Mouse (Mus musculus): ENCODE measurements around the gene Tubb4b.

Tubb4b gene

DNA sequence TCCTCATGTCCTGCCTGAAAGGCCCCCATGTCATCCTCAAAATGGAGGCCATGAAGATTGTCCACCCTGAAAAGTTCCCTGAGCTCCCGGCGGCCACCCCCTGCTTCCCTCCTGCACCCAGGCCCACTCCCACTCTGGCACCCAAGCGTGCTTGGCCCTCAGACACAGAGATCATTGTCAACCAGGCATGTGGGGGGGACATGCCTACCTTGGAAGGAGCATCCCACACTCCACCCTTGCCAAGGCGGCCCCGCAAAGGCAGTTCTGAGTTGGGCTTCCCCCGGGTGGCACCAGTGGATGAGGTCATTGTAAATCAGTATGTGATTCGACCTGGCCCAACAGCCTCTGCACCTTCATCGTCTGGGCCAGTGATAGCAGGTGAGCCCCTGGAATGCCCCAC lies 18.8 kb upstream of the Tubb4b start:
- DNase-seq = no peak

DNA sequence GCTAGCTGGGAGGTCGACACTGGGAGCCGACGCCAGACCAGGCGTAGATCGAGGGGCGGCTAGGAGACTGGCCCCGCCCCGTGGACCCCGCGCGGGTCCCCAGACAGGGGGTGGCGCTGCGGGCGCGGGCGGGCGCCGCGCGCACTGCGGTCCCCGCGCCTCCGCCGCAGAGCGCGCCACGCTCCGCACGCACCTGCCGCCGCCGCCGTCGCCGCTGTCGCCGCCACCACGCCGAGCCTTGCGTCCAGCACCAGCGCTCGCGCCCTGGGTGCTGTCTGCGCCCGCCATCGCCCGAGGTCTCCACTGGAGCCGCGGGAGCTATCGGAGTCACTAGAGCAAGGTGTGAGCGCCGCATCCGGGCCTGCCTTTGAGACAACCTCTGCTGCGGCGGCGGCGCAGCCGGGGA lies 17.6 kb upstream of the Tubb4b start, which contains the start of the genes Rnf208 and Cysrt1:
TSS of gene Rnf208 (plus strand) at position 155 of the 406 bp plus-strand sequence.
TSS of gene Cysrt1 (minus strand) at position 352 of the 406 bp plus-strand sequence.
- peak; percentile 68 for DNase-seq

DNA sequence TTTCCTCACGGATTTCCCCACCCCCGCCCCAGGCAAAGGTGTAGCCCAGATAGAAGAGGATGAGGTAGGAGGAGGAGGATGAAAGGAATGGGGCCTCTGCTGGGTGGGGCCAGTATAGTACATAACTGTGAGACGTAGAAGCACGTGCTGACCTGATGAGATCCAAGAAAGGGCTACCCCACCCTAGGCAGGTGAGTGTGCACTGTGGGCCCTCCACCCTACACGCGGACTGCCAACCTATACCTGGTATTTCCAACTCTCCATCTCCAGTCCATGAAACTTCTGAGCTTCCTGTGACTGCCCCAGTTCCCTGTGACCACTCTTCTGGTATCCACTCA lies 16.9 kb upstream of the Tubb4b start:
- DNase-seq = no peak

DNA sequence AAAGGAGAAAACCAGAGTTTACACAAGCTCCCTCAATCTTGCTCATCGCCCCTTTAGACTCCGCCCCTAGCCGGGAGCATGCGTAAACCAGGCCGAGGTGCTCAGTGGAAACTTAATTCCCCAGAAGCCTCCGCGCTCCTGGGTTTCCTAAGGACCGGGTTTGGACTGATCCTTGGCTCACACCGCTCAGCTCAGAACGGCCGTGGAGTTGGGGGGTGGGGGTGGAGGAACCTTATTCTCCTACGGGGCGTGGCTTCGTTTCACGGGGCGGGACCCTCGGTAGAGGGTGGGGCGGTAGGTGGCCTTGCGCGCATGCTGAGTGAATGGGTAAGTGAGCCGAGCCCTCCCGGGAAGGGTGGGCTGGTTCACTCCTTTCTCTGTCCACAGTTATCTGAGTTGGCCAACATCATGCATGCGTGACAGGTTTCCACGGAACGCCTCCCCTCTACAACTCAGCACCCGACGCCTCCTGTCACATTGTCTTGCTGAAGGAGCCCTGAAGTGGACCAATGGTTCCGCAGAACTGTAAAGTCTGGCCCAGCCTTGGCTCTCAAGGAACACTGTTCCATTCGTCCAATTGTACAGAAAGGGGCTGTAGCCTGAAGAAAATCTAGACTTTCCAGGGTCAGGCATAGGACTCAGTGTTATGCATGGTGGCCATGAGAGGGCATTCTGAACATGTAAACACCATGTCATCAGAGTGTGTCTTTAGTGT lies 16.4 kb upstream of the Tubb4b start:
- DNase-seq = peak; percentile 68

DNA sequence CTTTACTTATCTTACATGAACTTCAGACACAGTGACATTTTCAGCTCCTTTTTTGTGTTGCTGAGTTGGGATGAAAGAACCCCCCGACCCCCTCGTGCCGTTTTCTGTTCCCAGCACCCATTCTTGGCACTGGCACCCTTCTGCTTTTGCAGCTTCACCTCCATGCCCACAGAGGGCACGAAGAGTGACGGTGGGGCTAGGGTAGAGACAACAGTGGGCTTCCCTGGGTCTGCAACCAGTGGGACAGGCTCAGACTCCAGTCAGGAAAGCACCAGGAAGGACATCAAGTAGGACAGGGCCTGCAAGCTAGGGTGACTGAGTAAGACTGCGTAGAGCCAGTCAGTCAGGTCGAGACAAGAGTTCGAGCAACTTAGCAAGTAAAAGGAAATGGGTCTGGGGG lies 15.8 kb upstream of the Tubb4b start:
- no peak for DNase-seq

DNA sequence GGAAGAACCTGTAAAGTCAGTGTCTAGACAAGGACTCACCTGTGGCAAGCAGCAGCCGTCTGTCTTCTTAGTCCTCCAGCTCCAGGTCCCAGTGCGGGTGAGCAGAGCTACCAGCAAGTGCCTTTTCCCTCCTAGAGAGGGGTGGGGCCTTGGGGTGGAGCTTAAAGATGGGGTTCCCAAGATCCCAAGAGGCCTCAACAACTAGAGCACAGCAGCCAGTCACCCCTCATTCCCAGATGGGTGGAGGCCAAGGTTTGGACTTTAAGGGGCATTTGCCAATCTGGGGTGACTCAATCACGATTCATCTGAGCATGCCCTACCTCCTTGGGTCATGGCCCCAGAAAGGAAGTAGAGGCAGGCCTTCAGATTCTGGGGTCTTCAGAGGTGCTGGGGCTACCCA lies 15.3 kb upstream of the Tubb4b start:
- no peak for DNase-seq

DNA sequence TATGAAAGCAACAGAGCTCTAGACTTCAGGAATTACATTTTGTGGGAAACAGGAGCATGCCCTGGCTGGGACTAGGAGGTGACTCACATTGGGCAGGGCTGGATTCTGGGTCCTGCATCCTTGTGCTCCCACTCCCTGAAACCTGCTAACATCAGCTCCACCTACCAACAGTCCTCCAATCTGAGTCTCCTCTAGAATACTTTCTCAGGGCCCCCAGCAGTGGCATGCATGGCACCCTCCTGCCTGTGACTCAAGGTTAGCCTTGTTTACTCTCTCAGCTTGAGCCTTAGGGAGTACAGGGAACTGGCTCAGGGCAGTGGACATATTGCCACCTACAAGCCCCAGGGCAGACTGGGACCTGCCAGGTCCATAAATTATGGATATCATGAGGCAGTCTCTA lies 13.6 kb upstream of the Tubb4b start:
- no peak for DNase-seq

DNA sequence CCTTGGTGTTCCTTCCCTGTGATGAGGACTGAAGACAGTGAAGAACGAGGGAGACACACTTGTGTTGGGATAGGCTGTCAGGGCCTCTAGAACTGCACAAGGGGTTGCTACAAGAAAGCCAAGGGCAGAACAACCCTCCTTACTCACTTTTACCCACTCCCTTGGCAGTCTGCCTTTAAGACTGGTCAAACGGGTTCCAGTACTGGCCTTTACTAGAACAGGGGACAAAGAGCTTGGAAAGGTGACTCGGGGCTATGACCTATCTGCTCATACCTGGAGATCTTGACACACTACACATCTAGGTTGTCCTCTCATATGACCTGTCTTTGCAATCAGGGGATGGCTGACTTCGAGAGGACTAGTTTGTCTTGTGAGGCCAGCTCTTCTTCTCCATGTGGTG lies 13.0 kb upstream of the Tubb4b start:
- no peak for DNase-seq

DNA sequence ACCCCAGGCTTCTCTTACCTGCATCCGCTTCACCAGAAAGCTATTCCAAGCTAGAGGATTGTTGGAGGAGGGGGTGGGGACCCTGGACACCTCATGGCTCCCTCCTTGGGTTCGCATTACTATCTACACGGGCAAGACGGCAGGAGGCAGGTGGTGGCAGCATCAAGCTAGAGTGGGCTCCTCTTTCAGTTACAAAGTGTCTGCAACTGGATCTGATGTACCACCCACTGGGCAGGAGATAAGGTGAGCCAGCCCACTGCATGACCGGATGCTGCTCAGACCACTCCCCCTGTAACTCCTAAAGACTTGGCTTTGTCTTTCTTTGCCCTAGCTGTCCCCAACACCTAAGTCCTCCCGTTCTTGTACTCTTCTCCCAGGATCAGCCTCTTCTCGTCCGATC lies 12.1 kb upstream of the Tubb4b start, which contains the start of gene Rnf224:
TSS of gene Rnf224 (minus strand) at position 174 of the 400 bp plus-strand sequence.
- no peak for DNase-seq

DNA sequence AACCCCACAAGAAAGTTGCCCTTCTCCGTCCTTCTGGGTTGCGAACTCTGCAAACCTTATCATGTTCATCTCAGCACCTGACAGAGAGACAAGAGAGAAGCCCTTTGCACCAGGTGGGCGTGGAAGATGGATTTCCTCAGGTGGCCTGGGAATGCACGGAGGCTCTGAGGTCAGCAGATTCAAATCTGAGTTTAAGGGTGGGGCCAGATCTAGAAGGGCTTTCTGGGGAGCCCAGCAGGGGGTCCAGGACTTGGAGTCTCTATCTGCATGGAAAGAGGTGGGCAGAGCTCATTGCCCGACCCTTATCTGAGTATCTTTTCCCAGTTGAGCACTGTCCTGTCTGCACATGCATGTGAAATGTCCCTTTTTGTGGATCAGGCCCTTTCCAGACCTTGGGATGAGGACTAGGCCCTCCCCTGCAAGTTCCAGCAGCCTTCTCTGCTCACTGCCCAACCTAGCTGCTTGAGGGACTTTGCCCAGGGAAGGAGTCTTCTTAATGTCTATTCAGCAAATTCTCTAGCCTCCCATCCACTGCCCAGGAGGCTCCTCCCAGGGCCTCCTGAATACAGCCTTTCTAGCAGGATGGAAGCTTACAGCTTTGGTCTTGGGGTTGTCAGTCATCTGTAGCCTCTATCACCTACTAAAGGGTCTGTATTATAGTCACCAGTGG lies 10.2 kb upstream of the Tubb4b start:
- no peak for DNase-seq

DNA sequence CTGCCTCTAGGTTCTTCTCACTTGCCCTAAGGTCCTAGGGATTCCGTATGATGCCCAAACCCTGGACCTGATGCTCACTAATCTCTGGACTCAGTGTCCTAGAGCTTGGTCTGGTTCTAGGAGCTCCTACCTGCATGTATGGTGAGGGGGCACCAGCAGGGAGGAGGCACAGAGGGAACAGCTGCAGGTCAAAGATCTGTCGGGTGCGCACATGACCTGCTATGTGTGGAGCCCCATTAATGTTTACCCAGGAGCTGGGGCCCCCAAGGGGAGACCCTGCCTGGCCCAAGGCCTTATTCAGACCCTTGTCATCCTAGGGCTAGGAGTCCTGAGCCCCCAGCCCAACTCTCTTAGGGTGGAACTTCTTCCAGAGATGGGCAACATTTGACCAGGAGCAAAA lies 9.5 kb upstream of the Tubb4b start, which contains the start of gene Slc34a3:
TSS of gene Slc34a3 (minus strand) at position 315 of the 400 bp plus-strand sequence.
- DNase-seq = no peak

DNA sequence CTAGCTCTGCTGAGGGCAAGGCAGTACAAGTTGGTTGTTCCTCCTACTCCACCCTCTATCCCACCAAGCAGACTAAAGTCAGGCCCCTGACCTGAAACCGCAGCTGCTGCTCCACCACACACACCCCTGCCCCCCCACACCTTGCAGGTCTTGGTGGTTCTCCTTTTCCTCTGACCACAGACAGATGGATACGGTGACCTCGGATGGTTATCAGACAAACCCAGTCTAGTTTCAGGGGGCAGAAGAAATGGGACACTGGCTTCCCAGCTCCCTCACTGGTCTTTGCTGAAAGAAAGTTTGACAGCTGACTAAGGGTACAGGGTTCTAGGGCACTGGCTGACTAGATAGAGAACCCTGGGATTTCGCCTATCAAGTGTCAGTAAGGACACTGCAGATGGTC lies 8.9 kb upstream of the Tubb4b start:
- no peak for DNase-seq

DNA sequence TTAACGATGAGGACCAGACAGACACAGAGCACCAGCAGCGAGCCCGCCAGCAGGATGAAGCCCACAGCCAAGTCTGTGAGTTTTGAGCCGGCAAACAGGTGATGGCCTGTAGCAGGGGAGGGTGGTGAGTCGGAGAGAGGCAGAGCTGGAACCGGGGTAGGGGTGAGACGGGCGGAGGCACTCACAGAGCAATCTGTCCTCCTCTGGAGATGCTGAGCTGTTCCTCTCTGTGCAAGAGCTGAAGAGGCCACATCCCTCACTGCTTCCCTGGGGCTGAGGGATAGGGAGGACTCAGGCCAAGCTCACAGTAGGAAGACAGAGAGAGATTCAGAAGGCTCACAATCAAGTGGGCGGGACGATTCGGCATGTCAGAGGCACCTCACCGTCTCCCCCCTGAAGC lies 6.5 kb upstream of the Tubb4b start:
- DNase-seq = no peak

DNA sequence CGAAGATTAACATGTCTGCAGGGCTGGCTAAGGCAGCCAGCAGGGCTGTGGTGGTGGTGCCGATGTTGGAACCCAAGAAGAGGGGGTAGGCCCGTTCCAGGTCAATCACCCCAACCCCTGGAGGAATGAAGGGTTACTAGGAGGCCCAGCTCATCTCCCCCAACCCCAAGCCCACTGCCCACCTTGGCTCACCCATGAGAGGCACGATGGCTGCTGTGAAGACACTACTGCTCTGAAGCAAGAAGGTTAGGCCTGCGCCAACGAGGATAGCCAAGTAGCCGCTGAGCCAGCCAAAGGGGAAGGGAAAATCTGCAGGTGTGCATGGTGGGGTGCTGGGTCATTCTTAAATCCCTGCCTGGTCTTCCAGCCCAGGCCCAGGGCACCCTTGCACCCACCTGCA lies 6.1 kb upstream of the Tubb4b start:
- DNase-seq = no peak

DNA sequence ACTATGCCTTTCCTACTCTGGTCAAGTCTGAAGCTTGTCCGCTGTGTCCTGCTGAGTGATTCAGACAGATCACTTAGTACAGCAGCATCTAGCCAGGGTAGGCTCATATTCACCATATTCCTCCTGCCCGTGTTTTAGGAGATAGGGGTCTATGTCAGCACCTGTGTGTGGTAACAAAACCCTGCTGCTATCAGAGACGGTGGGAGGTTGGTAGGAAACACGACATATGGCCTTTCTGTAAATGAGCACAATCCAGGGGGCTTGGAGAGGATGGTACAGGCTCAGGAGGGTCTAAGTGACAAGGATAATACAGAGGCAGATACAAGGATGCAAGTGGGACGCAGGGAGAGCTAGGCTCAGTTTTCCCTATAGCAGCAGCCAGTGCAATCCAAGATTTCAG lies 5.1 kb upstream of the Tubb4b start:
- DNase-seq = no peak

DNA sequence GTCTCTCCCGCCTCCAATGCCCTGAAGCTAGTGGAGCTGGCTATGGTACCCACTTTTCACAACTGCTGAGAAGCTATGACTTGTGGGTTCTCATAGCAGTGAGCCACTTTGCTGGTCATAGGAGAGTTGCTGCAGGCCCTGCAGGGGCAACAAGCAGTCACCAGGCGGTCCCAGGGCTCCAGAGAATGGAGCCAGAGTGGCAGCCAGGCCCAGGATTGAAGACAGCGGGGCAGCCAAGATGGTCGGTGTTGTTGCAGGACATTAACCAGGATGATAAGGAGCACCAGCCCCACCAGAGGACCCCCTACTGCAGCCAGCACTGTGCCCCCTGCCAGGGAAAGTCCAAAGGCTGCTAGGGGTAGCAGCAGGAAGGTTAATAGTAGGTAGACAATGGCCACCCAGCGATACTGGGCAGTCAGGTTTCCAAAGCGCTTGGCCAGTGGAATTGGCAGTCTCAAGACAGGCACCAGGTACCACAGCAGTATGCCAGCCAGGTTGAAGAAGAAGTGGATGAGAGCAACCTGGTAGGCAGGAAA lies 4.6 kb upstream of the Tubb4b start:
- no peak for DNase-seq

DNA sequence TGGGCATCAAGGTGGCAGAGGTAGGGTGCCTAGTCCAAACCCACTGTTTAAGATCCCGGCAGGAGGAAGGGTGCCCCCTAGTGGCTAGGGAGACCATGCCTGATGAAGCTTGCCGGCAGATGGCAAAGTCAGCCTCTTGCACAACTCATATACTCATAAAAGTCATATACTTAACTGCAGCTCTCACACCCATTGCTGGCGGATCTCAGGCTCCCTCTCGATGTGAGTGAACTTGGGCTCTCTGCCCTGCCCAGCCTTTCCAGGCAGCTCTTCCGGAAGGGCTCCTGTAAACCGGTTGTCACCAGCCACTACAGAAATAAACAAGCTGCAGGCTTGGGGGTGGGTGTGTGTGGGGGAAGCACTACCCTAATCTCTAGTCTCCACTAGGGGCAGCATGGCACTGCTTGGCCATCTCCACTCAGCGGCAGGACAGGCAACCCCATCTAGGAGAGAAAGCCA lies 4.0 kb upstream of the Tubb4b start:
- DNase-seq = peak; percentile 84

DNA sequence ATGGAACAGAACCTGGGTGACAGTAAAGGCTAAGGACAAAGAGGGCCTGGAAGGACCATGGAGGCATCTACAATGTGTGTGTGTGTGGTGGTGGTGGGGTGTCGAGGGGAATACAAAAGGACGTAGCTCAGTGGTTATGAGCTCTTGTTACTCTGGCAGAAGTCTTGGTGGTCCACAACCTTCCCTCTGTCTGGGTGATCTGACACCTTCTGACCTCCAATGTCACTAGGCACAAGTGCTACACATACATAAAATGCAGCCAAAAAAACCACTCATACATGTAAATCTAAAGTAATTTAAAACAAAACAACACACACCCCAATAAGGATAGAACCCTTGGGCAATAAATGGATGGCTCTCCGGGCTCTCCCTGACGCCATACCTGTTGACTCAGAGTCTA lies 2.9 kb upstream of the Tubb4b start:
- DNase-seq = no peak

DNA sequence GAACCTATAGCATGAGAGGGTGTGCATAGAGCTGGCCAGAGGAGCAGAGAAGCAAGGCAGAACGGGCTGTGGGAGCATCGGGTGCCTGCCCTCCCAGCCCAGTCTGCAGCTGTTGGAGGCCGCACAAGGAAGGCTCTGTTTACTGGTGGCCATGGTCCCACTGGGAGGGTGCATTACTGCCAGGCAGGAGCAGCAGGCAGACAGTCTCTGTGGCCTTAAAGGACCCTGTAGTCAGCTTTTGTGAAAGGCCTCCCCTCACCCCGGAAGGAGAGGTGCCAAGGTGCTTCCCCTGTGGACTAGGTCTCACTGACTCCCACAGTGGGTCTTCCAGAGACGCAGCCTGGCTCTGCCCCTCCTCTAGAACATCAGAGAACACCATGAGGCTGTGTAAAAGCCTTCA lies 2.4 kb upstream of the Tubb4b start:
- peak; percentile 37 for DNase-seq

DNA sequence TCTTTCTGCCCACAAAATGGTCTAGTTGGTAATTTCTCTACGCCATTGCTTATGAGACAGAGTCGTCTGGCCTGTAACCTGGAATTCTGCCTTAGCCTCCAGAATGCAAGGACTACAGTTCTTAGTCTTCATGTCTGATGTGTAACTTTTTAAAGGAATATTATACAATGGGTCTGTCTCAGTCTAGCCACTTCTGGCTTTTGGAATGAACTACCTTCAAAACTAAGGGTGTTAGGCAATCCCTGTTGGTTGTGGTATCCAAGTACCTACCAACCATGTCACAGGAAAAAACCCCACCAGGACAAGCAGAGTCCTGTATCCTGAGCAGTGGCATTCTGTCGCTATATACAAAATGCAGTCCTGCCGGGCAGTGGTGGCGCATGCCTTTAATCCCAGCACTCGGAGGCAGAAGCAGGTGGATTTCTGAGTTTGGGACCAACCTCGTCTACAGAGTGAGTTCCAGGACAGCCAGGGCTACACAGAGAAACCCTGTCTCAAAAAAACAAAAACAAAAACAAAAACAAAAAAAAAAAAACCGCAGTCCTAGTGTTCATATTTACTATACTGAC lies 1.4 kb upstream of the Tubb4b start:
- DNase-seq = no peak

DNA sequence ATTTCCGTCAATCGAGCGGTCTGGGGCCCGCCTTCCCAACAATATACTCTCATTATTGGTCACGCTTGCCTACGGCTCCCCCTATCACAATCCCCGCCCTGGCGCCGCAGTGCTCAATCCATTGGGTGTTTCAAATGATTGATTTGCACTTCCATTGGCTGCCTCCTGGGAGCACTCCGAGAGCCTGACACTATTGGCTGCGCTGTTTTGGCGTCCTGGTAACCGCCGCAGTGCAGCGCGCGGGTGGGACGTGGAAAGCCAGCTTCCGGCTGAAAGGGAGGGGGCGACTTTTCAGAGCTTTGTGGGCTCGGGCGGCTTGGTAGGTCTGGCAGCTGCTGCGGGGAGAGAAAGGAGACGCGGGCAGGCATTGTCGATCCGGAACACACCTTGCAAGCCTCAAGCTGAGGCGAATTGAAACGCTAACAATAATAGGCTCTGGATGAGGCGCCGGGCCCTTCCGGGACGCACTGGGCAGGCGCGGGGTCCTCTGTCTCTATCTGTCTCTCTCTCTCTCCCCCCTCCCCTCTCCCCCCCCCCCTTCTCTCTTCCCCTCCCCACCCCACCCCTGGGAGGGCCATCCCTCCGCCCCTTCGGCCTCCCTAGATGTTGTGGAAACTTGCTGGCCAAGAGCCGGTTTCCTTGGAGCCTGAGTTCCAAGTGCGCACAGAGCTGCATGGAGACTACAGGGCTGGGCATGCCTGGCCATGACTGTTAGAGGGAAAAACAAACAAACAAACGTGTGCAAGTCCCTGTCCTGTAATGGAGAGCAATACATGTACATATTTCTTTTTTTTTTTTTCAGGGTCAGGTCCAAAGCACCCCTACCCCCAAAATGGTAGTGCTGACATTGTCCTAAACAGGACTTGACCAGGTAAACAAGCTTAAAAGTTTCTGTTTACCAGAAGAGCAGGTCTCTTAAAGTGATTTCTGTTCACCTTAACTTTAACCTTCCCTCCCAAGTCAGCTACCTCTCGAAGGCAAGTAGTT lies 557 bp upstream of the Tubb4b start:
- DNase-seq = peak; percentile 96

DNA sequence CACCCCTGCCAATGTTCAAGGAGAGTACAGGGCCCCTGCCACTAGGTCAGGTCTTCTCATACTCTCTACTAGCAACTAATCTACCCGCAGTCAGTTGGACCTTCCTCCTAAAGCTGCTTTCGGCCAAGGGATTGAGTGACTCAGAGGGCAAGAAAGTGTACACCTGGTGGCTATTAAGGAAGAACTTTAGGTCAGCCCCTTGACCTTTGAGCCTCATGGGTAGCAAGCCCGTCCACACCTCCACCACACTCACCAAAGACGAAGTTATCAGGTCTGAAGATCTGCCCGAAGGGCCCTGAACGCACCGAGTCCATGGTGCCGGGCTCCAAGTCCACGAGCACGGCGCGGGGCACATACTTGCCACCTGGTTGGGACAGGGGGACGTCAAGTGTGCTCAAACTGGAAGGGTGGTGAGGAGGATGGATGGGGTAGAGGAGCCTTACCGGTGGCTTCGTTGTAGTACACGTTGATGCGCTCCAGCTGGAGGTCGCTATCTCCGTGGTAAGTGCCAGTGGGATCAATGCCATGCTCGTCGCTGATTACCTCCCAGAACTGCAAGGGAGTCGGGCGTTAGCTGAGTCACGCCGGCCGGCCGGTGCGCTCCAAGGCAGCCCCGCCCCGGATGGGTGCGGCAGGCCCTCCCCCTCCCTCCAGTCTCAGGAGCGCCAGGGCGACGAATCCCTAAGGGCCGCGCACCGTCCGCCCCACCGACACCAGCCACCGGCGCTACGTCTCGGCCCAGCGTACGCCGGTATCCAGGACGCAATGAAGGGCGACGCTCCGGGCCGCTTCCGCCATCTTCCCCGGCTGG lies 616 bp downstream of the Tubb4b start:
- DNase-seq = peak; percentile 77

Data from right cerebral cortex, postnatal 14 days (tissue).